Mouse (Mus musculus) E14TG2a.4 (cell line): ENCODE results near the gene Eef1a2.
A peak's percentile ranks its signal among the peaks of the same experiment; 100 is the strongest.

ENCODE experiments used
- H3K27me3 ChIP-seq: 2 replicates; pipeline ENCODE4 v1.6.1; 2014; ENCODE audit warnings: low read length, control low read depth; ENCODE audit not compliant: insufficient read depth
- H3K36me3 ChIP-seq: 2 replicates; pipeline ENCODE4 v1.6.1; 2014; ENCODE audit warnings: low read length, control low read depth; ENCODE audit not compliant: insufficient read depth
- H3K4me1 ChIP-seq: replicated peaks from 2 replicates; pipeline ENCODE4 v1.6.1; 2014; ENCODE audit warnings: low read depth, low read length, control low read depth
- H3K4me3 ChIP-seq: replicated peaks from 2 replicates; pipeline ENCODE4 v1.5.1; 2014; ENCODE audit warnings: mild to moderate bottlenecking, low read length
- H3K9me3 ChIP-seq: 2 replicates; pipeline ENCODE4 v1.6.1; 2014; ENCODE audit warnings: low read length, control low read depth
- CTCF ChIP-seq: conservative IDR thresholded peaks from 2 replicates; pipeline ENCODE4 v1.5.1; 2014; ENCODE audit warnings: low read length
- NANOG ChIP-seq: IDR thresholded peaks from 2 replicates; pipeline ENCODE4 v1.6.1; 2014; ENCODE audit warnings: borderline replicate concordance, low read length, mixed read lengths
- POU5F1 ChIP-seq: IDR thresholded peaks from 2 replicates; pipeline ENCODE4 v1.6.1; 2014; ENCODE audit warnings: low read length, borderline replicate concordance

Gene Eef1a2

DNA sequence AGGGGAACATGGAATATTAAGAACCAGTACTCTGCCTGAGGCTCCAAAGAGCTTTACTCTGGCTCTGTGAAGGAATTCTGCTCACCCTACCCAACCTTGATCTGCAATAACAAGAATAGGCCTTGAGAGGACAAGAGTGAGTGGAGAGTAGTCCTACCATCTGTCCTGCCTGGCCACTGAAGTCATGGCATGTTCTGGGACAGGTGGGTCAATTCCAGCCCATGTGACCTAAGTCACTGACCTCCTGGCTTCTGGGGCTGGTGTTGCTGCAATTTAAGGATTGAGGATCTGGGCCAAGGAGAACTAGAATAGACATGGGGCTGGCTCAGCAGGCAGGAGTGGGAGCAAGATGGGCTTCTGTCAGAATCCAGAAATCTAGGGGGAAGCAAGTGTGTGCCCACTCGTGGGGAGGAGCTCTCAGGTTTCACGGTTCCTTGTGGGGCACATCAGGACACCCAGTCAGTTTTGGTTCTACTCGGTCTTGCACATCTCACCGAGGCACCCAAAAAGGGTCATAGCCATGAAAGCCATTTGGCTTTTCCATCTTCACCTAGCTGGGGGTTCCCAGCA, 9.8 kb downstream of the Eef1a2 start:
- H3K36me3 ChIP-seq, result no peaks in the 10 kb centered on the region
- H3K4me1 ChIP-seq, result peaks cover 31% of the 10 kb centered on the region
- H3K9me3 ChIP-seq, result no peaks in the 10 kb centered on the region
- TF ChIP-seq NANOG (no peak), CTCF (no peak), POU5F1 (no peak)
- peak overlapping the region; percentile 72 for H3K4me3 ChIP-seq
- peaks cover 95% of the 10 kb centered on the region for H3K27me3 ChIP-seq

DNA sequence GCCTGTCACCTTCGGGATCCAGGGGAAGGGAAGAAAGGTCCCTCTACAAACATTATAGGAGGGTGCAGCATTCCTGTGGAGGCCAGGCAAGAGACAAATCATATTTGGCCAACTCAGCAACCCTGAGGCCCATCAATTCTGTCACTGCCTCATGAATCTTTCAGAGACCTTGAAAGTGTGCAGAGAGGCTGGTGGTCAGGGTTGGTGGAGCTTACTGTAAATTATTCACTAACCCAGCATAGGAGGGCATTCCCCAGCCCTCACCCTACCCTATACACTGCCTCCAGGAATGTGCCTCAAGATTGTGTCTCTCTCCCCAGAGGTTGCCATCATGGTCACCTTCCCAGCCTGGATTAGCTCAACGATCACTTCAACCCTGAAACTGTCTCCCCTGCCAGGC, 12.1 kb downstream of the Eef1a2 start:
- Histone ChIP-seq H3K9me3 (no peaks in the 10 kb centered on the region), H3K4me3 (no peak overlapping the region)
- TF ChIP-seq POU5F1 (no peak), NANOG (no peak), CTCF (no peak)

DNA sequence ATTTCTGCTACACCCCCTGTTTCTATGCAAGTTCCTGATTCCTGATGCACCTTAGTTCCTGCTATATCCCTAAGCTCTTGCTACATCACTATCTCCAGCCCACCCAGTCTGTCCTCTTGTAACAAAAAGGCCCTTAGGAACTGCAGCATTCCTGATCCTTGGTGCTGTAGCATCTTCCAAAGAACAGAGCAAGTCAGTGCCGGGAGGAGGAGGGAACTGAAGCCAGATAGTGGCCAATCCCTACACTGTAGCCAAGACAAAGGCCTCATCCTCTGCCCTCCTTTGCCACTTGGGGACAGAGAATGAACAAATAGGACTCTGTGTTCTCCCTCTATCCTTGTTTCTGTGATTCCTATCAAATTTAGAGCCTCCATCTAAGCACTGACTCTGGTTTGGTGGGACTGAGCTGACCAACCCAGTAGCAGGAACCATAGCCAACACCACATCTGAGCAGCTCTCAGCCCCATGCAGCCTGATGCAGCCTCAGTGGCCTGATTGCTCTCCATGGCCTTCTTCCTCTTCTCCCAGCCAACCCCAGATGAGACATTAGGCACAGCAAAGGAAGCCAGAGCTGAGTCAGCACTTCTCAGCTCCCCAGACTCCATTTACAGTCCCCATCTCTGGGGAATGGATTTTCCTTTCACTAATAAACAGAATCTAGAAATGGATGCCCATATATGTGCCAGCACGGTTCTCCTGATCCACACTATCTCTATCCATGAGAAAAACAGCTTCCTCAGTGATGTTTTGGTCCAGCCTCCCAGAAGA, 13.1 kb downstream of the Eef1a2 start:
- Histone ChIP-seq H3K4me1 (peaks cover 13% of the 10 kb centered on the region), H3K4me3 (no peak overlapping the region), H3K27me3 (peaks cover 94% of the 10 kb centered on the region), H3K36me3 (no peaks in the 10 kb centered on the region), H3K9me3 (no peaks in the 10 kb centered on the region)
- TF ChIP-seq NANOG (no peak), POU5F1 (no peak), CTCF (no peak)

More for the DNA sequence above, 12.1 kb downstream of the Eef1a2 start:
- H3K36me3 ChIP-seq, result no peaks in the 10 kb centered on the region
- H3K4me1 ChIP-seq, result peaks cover 16% of the 10 kb centered on the region
- H3K27me3 ChIP-seq, result peaks cover 94% of the 10 kb centered on the region

DNA sequence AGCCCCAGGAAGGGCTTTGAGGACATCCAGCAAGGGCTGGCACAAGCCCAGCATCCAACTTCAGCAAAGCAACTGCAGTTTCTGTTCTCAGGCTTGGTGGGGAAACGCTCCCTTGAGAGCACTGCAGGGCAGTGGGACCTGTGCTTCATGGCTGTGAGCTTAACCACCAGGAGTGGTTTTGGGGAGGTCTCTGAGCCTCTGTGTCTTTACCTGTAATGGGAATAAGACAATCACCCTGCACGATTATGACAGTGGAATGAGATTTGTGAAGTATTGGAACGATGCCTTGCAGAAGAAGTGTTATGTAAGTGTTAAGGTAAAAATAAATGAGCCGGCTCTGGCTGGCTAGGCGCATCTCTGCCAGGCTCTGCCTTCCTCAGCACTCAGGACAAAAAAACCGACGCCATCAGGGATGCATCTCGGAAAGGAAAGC, 14.1 kb downstream of the Eef1a2 start:
- Histone ChIP-seq H3K27me3 (peaks cover 93% of the 10 kb centered on the region), H3K9me3 (no peaks in the 10 kb centered on the region), H3K4me1 (peaks cover 6% of the 10 kb centered on the region), H3K36me3 (no peaks in the 10 kb centered on the region), H3K4me3 (no peak overlapping the region)
- TF ChIP-seq NANOG, result no peak

DNA sequence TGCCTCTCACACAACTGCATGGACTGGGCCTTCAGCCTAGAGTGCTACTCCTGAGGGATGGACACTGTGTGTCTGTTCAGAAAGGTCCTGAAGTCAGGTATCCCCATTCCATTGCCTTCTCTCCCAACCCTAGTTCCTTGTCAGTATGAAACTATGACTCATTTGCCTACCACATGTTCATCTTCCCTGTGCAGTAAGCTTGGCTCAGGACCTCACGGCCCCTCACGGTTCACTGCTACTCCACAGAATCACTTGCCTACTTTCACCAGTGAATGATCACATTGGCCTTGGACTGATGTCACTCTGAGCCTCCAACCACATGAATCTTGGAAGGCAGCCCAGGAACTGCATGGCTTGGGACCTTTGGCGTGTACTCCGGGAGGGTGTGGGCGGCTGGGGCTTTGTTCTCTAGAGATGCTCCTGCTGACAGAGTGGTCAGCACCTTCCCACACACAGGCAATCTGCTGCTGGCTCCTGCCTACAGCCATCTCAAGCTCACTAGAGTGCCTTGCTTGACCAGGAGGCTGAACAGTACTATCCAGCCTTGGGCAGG, 17.1 kb downstream of the Eef1a2 start:
- TF ChIP-seq CTCF, result no peak
- TF ChIP-seq NANOG, result no peak
- TF ChIP-seq POU5F1, result no peak
- Histone ChIP-seq H3K4me3 (no peak overlapping the region), H3K27me3 (peaks cover 89% of the 10 kb centered on the region), H3K9me3 (no peaks in the 10 kb centered on the region), H3K4me1 (peaks cover 5% of the 10 kb centered on the region), H3K36me3 (no peaks in the 10 kb centered on the region)

DNA sequence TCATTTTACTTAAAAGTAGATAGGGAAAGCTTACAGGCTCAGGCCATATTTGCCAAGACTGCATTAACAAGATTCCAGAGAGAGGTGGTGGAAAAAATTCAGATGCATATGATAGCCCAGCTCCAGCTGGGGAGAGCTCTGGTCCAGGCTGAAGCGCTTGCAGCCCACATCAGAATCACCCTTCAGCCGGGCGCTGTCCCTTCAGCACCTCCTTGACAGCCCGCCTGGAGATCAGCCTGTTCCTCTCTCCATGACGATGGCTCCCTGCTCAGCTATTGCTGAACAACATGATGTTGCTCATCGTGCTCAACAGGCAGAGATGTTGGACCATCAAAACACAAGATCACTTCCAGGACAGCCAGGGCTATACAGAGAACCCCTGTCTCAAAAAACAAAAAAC, 19.9 kb downstream of the Eef1a2 start:
- peaks cover 90% of the 10 kb centered on the region for H3K27me3 ChIP-seq
- peaks cover 21% of the 10 kb centered on the region for H3K4me1 ChIP-seq
- TF ChIP-seq POU5F1 (no peak), CTCF (no peak), NANOG (no peak)
- H3K9me3 ChIP-seq, result no peaks in the 10 kb centered on the region
- no peaks in the 10 kb centered on the region for H3K36me3 ChIP-seq
- no peak overlapping the region for H3K4me3 ChIP-seq

DNA sequence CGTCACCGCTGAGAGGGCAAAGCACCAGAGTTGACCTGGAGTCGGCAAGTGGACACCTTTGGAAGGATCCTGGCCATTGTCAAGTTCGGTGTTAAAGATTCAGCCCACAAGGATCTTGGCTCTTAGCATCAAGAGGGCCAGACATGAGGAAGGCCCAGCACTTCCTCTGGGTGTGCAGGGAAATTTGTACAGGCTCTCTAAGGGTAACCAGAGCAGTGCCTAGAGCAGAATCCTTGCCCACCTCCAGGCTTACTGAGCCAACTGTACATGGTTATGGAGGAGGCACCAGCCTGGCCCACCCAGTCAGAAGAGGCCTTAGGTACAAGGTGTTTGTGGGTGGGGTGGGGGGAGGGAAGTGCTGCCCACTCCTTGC, 21.4 kb downstream of the Eef1a2 start:
- Histone ChIP-seq H3K4me3 (peak overlapping the region; percentile 91), H3K9me3 (no peaks in the 10 kb centered on the region), H3K36me3 (no peaks in the 10 kb centered on the region), H3K27me3 (peaks cover 81% of the 10 kb centered on the region), H3K4me1 (peaks cover 22% of the 10 kb centered on the region)
- TF ChIP-seq NANOG (no peak), CTCF (no peak), POU5F1 (no peak)

DNA sequence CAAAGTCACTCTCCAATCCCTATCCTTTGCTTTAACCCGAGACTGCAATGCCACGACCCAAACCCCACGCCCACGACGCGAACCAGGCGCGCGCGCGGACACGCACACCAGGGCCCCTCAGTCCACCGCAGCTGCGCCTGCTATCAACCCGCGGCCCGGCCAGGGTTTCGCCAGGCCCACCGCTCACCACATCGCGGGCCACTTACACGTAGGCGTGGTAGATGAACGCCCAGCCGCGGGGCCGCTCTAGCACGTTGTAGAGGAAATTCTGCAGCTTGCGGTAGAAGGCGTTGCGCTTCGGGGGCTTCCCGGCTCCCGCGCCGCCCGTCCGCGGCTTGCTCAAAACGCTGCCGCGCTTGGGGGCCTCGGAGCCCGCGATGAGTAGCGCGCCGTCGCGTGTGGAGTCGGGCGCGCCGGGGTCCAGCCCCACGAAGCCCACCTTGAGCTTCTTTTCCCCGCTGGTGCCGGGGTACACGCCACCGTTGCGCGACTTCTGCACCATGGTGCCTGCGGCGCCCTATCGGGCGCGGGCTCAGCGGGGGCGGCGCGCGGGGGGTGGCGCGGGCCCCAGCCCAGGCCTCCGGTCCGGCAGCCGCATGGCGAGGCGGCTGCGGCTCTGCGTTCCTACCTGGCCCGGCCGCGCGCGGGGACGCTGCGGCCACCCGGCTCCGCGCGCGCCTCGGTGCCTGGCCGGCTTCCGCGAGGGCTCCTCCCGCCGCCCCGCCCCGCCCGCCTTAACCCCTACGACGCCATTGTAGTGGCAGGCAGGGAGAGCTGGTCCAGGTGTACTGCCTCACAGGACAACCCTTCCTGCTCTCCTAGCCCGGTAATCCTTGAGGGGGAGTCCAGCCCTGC, 22.0 kb downstream of the Eef1a2 start, which contains the start of gene Kcnq2:
Gene Kcnq2, minus strand, starts transcription at position 710 of the 855 bp plus-strand sequence.
- Histone ChIP-seq H3K27me3 (peaks cover 75% of the 10 kb centered on the region), H3K9me3 (no peaks in the 10 kb centered on the region), H3K4me3 (peak within 1 kb of the TSS; percentile 91), H3K36me3 (no peaks in the 10 kb centered on the region), H3K4me1 (peaks cover 27% of the 10 kb centered on the region)
- TF ChIP-seq POU5F1, result no peak
- TF ChIP-seq NANOG, result no peak
- no peak for TF ChIP-seq CTCF
